Mouse (Mus musculus) liver, embryonic 12.5 days (tissue): ENCODE measurements around the gene Fam184a. TPM values are rescaled to one million over a fixed set of nuclear protein-coding genes. Genes with fewer than 3 reads are reported as not detected.
"Not testable (repeated sequence)": the region's sequence is repeated elsewhere in the genome, so short reads cannot be mapped to it uniquely, and the experiment has no call there.

Source experiments
- ATAC-seq: fragments of 200-750 bp; cut with Nextera tagmentation; 2 replicates; pipeline ENCODE4 v1.8.0; 2017; ENCODE audit warnings: moderate number of reproducible peaks, mild to moderate bottlenecking, moderate library complexity
- H3K27ac ChIP-seq: fragments of 300-500 bp; sonication (generic); 2 replicates; pipeline ENCODE4 v1.5.1; 2016; ENCODE audit warnings: mild to moderate bottlenecking
- H3K27me3 ChIP-seq: fragments of 300-500 bp; sonication (generic); replicated peaks from 2 replicates; pipeline ENCODE4 v1.6.1; 2016; ENCODE audit warnings: mild to moderate bottlenecking, moderate library complexity
- H3K36me3 ChIP-seq: fragments of 300-500 bp; sonication (generic); 2 replicates; pipeline ENCODE4 v1.6.1; 2016; ENCODE audit warnings: mild to moderate bottlenecking, moderate library complexity
- H3K4me1 ChIP-seq: fragments of 300-500 bp; sonication (generic); 2 replicates; pipeline ENCODE4 v1.6.1; 2016
- H3K4me2 ChIP-seq: fragments of 300-500 bp; sonication (generic); 2 replicates; pipeline ENCODE4 v1.6.1; 2016; ENCODE audit warnings: mild to moderate bottlenecking, moderate library complexity
- H3K4me3 ChIP-seq: fragments of 300-500 bp; sonication (generic); 2 replicates; pipeline ENCODE4 v1.5.1; 2016; ENCODE audit warnings: mild to moderate bottlenecking, moderate library complexity
- H3K9ac ChIP-seq: fragments of 300-500 bp; sonication (generic); 2 replicates; pipeline ENCODE4 v1.6.1; 2016; ENCODE audit warnings: mild to moderate bottlenecking, moderate library complexity
- H3K9me3 ChIP-seq: fragments of 300-500 bp; sonication (generic); replicated peaks from 2 replicates; pipeline ENCODE4 v1.6.1; 2016; ENCODE audit warnings: mild to moderate bottlenecking, moderate library complexity
- WGBS: fragments of 180-500 bp; shearing (Covaris S2); methylation state at CpG from one replicate; pipeline ENCODE4 v1.1.7; 2016; ENCODE audit not compliant: insufficient replicate concordance; 5-methylcytosine and 5-hydroxymethylcytosine counted together
- polyA plus RNA-seq: library from polyadenylated mRNA; unstranded; fragments of >200 nt; fragmentation: Nextera tagmentation; extraction: Ambion mirVana; gene quantifications from 2 replicates; pipeline ENCODE4 v1.2.1, GENCODE M21; 2016

The Fam184a gene
- polyA plus RNA-seq, 1 experiment from 2014 or later: 0.82 TPM

DNA sequence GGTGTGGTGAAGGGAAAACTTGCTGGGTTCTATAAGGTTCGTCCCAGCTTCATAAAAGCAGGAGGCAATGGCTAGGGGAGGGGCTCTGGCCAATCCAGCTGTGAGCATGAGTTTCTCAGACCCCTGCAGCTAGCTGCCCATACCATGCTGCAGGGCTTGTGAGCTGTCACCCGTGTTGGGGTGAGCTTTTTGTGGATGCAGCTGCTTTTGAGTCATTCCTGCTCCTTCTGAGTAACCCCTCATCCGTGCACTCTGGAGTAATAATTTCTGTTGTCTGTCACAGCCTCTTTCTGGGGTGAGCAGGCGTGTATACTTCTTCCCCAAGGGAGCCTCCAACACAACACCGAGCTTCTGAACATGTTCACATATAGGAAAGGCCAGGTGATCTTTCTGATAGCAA, 63.0 kb downstream of the Fam184a start:
- no peak for ATAC-seq

GRCm38 (mm10) chr10:53685806-53686205, 65.1 kb downstream of the Fam184a start:
- no peaks in the 10 kb centered on the region for H3K9me3 ChIP-seq
- no peaks in the 10 kb centered on the region for H3K27me3 ChIP-seq
- no peak overlapping the region for H3K27ac ChIP-seq
- ATAC-seq: no peak
- no peak overlapping the region for H3K4me2 ChIP-seq
- no peak overlapping the region for H3K9ac ChIP-seq
- H3K4me3 ChIP-seq: no peak overlapping the region
- 37% methylated on average over 3 of the region's 3 CpGs for WGBS
- no peaks in the 10 kb centered on the region for H3K36me3 ChIP-seq
- no peaks in the 10 kb centered on the region for H3K4me1 ChIP-seq

More for the DNA sequence above, 63.0 kb downstream of the Fam184a start:
- Histone ChIP-seq H3K36me3 (no peaks in the 10 kb centered on the region), H3K4me1 (no peaks in the 10 kb centered on the region), H3K4me3 (no peak overlapping the region), H3K4me2 (no peak overlapping the region), H3K9ac (no peak overlapping the region), H3K27me3 (no peaks in the 10 kb centered on the region), H3K27ac (no peak overlapping the region), H3K9me3 (no peaks in the 10 kb centered on the region)
- WGBS: 43% methylated on average over 5 of the region's 5 CpGs

- H3K9ac ChIP-seq: no peak overlapping the region
- no peaks in the 10 kb centered on the region for H3K27me3 ChIP-seq
- H3K4me3 ChIP-seq: no peak overlapping the region
- no peak overlapping the region for H3K4me2 ChIP-seq
- no peak overlapping the region for H3K27ac ChIP-seq
- H3K36me3 ChIP-seq: no peaks in the 10 kb centered on the region
- H3K9me3 ChIP-seq: no peaks in the 10 kb centered on the region
- no peaks in the 10 kb centered on the region for H3K4me1 ChIP-seq
- WGBS: 72% methylated on average over 5 of the region's 5 CpGs
- ATAC-seq: no peak
Measured at GRCm38 (mm10) chr10:53683226-53683625, 67.7 kb downstream of the Fam184a start.

- WGBS: 60% methylated on average over 6 of the region's 6 CpGs
Measured at GRCm38 (mm10) chr10:53679690-53680557, 71.0 kb downstream of the Fam184a start.

GRCm38 (mm10) chr10:53661788-53662187, 89.1 kb downstream of the Fam184a start:
- Histone ChIP-seq H3K9ac (no peak overlapping the region), H3K9me3 (no peaks in the 10 kb centered on the region), H3K27me3 (no peaks in the 10 kb centered on the region), H3K4me2 (no peak overlapping the region), H3K27ac (no peak overlapping the region), H3K36me3 (no peaks in the 10 kb centered on the region), H3K4me3 (no peak overlapping the region), H3K4me1 (no peaks in the 10 kb centered on the region)
- no peak for ATAC-seq
- 80% methylated on average over 4 of the region's 4 CpGs for WGBS

More at GRCm38 (mm10) chr10:53679690-53680557, 71.0 kb downstream of the Fam184a start:
- H3K4me2 ChIP-seq: no peak overlapping the region
- H3K9me3 ChIP-seq: no peaks in the 10 kb centered on the region
- H3K4me1 ChIP-seq: no peaks in the 10 kb centered on the region
- no peak for ATAC-seq
- H3K27me3 ChIP-seq: no peaks in the 10 kb centered on the region
- H3K9ac ChIP-seq: no peak overlapping the region
- H3K27ac ChIP-seq: no peak overlapping the region
- no peak overlapping the region for H3K4me3 ChIP-seq
- no peaks in the 10 kb centered on the region for H3K36me3 ChIP-seq

DNA sequence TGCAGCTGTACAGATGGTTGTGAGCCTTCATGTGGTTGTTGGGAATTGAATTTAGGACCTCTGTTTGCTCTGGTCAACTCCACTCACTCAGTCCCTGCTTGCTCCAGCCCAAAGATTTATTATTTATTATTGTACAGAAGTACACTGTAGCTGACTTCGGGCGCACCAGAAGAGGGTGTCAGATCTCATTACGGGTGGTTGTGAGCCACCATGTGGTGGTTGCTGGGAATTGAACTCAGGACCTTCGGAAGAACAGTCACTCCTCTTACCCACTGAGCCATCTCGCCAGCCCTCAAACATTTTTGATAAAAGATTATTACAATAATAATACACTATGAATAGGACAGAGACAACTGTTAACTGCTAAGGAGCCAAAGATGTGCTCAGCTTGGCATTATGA, 96.7 kb downstream of the Fam184a start:
- not testable (repeated sequence) for H3K4me1 ChIP-seq, H3K9ac ChIP-seq, H3K36me3 ChIP-seq, H3K4me2 ChIP-seq, ATAC-seq, H3K9me3 ChIP-seq, H3K4me3 ChIP-seq, H3K27ac ChIP-seq, H3K27me3 ChIP-seq
- WGBS: 49% methylated on average over 5 of the region's 5 CpGs

GRCm38 (mm10) chr10:53650683-53651082, 100.2 kb downstream of the Fam184a start:
- Histone ChIP-seq H3K4me3 (no peak overlapping the region), H3K27ac (no peak overlapping the region), H3K9me3 (no peaks in the 10 kb centered on the region), H3K9ac (no peak overlapping the region), H3K27me3 (no peaks in the 10 kb centered on the region), H3K4me1 (no peaks in the 10 kb centered on the region), H3K4me2 (no peak overlapping the region), H3K36me3 (no peaks in the 10 kb centered on the region)
- 58% methylated on average over 2 of the region's 2 CpGs for WGBS
- no peak for ATAC-seq

DNA sequence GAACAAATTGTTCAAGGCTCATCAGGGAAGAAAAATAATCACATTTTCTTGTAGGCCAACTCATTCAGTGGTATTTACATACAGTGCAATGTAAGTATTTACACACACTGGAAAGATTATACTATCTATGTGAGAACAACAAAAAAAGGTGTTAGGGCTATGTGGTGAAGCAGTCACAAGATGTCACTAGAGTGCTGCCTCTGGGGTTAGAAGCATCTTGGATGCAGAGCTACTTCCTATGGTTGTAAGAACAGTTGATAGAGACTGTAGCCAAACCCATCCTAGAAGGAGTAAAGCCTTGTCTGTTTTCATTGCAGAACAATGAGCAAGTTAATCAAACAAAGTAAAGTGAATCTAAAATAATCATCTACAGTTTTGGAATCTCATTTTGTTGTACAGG, 109.4 kb downstream of the Fam184a start:
- no peak overlapping the region for H3K4me2 ChIP-seq
- no peaks in the 10 kb centered on the region for H3K27me3 ChIP-seq
- H3K9ac ChIP-seq: no peak overlapping the region
- no peak for ATAC-seq
- H3K9me3 ChIP-seq: no peaks in the 10 kb centered on the region
- H3K36me3 ChIP-seq: no peaks in the 10 kb centered on the region
- no peak overlapping the region for H3K27ac ChIP-seq
- no peak overlapping the region for H3K4me3 ChIP-seq
- H3K4me1 ChIP-seq: no peaks in the 10 kb centered on the region

DNA sequence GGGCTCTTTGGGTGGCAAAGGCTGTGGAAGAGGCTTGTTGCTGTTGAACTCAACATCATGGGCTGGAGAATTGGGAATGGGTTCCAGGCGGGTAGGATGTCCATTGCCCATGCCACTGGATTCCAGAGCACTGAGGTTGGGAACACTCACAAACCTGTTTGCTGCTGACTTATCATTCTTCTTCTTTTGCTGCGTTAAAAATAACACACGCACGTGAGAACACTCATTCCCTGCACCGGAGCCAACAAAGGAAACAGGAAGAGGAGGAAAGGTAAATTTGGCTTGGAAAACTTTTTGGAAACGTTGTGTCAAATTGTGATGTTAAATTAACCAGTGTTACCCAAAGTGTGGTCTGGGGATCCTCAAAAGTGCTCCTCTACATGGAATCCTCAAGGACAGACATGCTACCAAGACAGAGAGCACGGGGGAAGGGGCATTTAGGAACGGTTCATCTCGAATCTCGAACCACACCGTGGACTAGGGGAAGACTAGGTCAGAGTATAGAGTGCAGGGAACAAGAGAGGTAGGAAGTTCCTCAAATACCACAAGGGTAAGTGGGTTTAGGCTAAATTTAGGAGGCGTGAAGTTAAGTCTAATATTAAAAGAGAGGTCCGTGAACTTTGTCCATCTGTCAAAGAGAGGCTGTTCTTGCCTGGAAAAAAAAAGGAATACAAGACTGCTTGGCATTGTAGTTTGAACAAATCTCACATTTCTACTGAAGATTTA, 115.5 kb downstream of the Fam184a start:
- Histone ChIP-seq H3K27ac (no peak overlapping the region), H3K27me3 (0 out of 2 replicates have a peak, but pooled peaks cover 5% of the 10 kb centered on the region), H3K4me3 (no peak overlapping the region), H3K36me3 (no peaks in the 10 kb centered on the region), H3K9me3 (no peaks in the 10 kb centered on the region), H3K4me2 (no peak overlapping the region), H3K4me1 (0 out of 2 replicates have a peak, but pooled peaks cover 5% of the 10 kb centered on the region), H3K9ac (no peak overlapping the region)
- WGBS: 28% methylated on average over 13 of the region's 13 CpGs
- no peak for ATAC-seq

DNA sequence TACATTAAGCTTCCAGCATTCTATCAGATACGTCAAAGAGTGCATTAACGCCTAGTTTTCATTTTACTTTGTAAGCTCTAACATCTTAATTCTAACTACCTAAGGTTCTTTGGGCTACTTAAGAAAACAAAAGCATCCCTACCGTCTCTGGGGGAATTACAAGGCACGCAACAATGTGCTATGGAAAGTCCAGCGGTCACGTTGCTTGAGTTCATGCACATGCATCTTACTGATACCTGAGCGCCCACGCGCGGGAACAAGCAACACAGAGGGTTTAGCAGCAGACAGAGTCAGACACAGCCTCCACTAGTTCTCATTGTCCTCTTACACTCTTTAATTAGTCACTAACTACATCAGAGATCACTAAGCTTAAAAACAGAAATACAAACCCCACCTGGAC, 116.8 kb downstream of the Fam184a start:
- Histone ChIP-seq H3K9ac (no peak overlapping the region), H3K9me3 (no peaks in the 10 kb centered on the region), H3K27me3 (0 out of 2 replicates have a peak, but pooled peaks cover 5% of the 10 kb centered on the region), H3K36me3 (no peaks in the 10 kb centered on the region), H3K4me2 (no peak overlapping the region), H3K4me1 (peaks cover 6% of the 10 kb centered on the region; the same call in 1 of the 2 replicates), H3K4me3 (no peak overlapping the region), H3K27ac (no peak overlapping the region)
- no peak for ATAC-seq
- WGBS: 77% methylated on average over 10 of the region's 10 CpGs

- WGBS: 47% methylated on average over 10 of the region's 10 CpGs
- peak within 1 kb of the TSS; percentile 94 for H3K27ac ChIP-seq
- H3K27me3 ChIP-seq, H3K9me3 ChIP-seq, ATAC-seq, H3K36me3 ChIP-seq: not testable (repeated sequence)
- peak within 1 kb of the TSS; percentile 89 for H3K4me3 ChIP-seq
- H3K4me1 ChIP-seq: peaks cover 20% of the 10 kb centered on the region
- peak within 1 kb of the TSS; percentile 87 for H3K9ac ChIP-seq
- peak within 1 kb of the TSS; percentile 71 for H3K4me2 ChIP-seq
Measured at GRCm38 (mm10) chr10:53630339-53630738, 120.6 kb downstream of the Fam184a start, which contains the start of gene Mcm9. Gene Mcm9 (minus strand): TSS chr10:53630439.

DNA sequence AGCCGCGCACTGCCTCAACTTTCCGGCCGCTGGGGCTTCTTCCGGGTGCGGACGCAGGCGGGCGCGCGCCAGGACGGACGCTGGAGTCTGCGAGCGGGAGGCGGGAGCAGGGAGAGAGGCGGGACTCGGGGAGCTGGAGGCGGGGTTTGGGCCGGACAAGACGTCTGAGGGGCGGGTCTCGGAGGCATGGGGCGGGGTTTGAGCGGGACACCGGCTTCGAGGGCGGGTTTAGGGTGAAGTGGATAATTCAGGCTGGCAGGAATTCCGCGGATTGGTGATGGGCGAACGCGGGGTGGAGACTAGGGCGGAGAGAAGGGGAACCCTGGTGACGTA, 121.0 kb downstream of the Fam184a start:
- H3K27ac ChIP-seq: peak overlapping the region; percentile 94
- no peaks in the 10 kb centered on the region for H3K9me3 ChIP-seq
- peaks cover 14% of the 10 kb centered on the region for H3K36me3 ChIP-seq
- peak overlapping the region; percentile 87 for H3K9ac ChIP-seq
- WGBS: under 1% methylated on average over 33 of the region's 35 CpGs
- ATAC-seq: peak; percentile 95
- peaks cover 20% of the 10 kb centered on the region for H3K4me1 ChIP-seq
- peak overlapping the region; percentile 71 for H3K4me2 ChIP-seq
- no peaks in the 10 kb centered on the region for H3K27me3 ChIP-seq
- peak overlapping the region; percentile 89 for H3K4me3 ChIP-seq
